Mouse (Mus musculus): ENCODE results near the gene Hps4. TPM values are rescaled to one million over a fixed set of nuclear protein-coding genes. Genes with fewer than 3 reads are reported as not detected.

The Hps4 gene
- 10 to 100 TPM; 26.9 to 38.3 TPM for total RNA-seq (2021)
- long read RNA-seq, experiment 1, partial matches to known transcripts: 4 of 11 reads
- long read RNA-seq, experiment 1, other reads (novel, unspliced or antisense): 2 of 11 reads
- long read RNA-seq, experiment 2, partial matches to known transcripts: 5 of 13 reads
- long read RNA-seq, experiment 2, other reads (novel, unspliced or antisense): 3 of 13 reads

DNA sequence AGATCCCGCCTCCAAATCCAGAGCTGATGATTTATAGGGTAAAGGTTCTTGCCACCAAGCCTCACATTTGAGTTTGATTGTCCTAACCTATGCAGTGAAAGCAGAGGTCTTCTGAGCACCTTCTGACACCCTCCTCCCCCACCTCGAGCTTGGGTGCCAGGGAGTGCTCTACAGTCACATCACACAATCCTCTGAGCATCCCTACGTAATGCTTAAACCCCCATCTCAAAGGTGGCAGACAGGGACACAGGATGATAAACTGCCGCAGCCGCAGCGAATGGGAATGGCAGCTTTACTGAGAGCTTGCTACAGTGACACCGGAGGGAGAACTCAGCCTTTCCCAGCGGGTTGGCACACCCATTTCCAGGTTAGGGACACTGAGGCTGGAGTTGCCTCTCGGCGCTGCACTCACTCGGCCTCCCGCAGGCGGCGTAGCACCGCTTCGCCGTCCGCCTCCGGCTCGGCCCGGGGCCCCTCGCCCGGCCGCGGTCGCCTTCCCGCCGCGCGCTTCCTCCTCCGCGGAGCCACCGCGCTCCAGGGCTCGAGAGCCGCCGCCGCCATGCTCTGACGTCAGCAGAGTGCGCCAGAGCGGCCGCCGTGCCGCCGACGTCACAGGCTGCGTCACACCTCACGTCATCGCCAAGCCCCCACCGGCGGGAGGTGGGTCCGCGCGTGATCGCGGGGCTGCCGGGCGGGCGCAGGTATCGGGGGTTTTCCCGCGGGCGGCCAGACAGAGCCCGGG is at the start of gene Hps4, which contains the start of gene Srrd:
TSS of gene Hps4 (plus strand) at position 621 of the 742 bp plus-strand sequence.
TSS of gene Srrd (minus strand) at position 578 of the 742 bp plus-strand sequence.
- no peak; the same call in none of the 2 replicates for TF ChIP-seq CTCF (IDR thresholded peaks at IDR 0.05)
- intact Hi-C loops (cut with DNase I): loop anchor here (1.0 kb wide), 1 partner anchor 16 kb away; the partner anchor contains the start of gene Tfip11
- Histone ChIP-seq H3K27ac (peak within 1 kb of the TSS; percentile 96), H3K4me3 (peak within 1 kb of the TSS; percentile 85)
- peak; percentile 89 to 96 for DNase-seq (ENCODE audit: extremely low spot score in 1 of 2, low spot score in 2 of 2)

DNA sequence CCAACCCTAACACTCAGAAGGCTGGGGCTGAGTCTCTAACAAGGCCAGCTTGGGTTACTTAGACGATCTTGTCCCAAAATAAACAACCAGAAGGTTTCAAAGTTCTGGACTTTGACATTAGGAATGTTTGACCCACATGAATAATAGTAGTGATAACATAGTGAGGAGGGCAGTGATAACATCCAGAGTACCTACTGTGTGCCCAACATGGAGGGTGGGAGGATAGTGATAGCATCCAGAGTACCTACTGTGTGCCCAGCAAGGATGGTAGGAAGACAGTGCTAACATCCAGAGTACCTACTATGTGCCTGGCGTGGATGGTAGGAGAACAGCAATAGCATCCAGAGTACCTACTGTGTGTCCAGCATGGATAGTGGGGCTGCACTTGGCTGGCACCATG is 49.1 kb upstream of the Hps4 start:
- DNase-seq (ENCODE audit: extremely low spot score in 1 of 2, low spot score in 2 of 2): no peak
- no peak for TF ChIP-seq CTCF (IDR thresholded peaks at IDR 0.05)
- no peak overlapping the region for H3K4me3 ChIP-seq
- intact Hi-C loops (cut with DNase I): no loop called here
- no peak overlapping the region for H3K27ac ChIP-seq

DNA sequence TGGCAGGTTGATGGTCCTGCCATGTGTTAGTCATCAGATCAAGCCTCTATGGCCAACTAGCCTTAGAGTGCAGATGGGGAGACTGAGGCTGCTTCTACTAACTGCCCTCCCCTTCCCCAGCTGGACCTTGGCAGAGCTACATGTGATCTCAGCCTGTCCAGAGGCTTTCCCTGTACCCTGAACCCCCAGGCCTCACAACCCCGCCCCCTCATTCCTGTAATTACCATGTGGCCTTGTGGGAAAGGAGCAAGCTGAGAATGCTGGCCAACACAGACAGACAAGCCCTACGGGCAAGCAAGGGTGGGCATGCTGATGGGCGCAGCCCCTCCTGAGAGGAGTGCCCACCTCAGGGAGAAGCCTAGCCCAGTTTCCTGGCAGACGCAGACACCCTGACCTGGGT is 48.2 kb upstream of the Hps4 start:
- no peak for DNase-seq (ENCODE audit: extremely low spot score in 1 of 2, low spot score in 2 of 2)
- TF ChIP-seq CTCF (IDR thresholded peaks at IDR 0.05): no peak
- no peak overlapping the region for H3K27ac ChIP-seq
- intact Hi-C loops (cut with DNase I): no loop called here
- H3K4me3 ChIP-seq: no peak overlapping the region

DNA sequence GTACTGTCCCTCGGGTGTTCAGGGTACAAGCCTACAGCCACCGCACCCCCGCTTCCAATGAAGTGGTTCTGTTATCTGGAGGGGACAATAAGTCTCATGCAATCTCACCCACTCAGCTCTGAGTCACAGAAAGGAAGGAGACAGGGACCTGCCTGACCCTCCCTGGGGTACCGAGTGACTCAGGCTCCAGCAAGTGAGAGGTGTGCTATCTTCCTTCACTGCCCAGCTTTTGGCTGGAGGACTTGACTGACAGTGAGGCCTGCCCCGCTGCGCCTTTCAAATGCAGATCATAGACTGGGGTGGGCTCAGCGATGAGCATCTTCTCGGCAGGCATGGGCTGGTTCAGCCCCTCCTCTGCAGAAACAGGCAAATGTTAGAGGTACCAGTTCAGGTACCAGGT is 47.7 kb upstream of the Hps4 start:
- DNase-seq (ENCODE audit: extremely low spot score in 1 of 2, low spot score in 2 of 2): no peak
- intact Hi-C loops (cut with DNase I): no loop called here
- TF ChIP-seq CTCF (IDR thresholded peaks at IDR 0.05): no peak
- no peak overlapping the region for H3K27ac ChIP-seq
- H3K4me3 ChIP-seq: no peak overlapping the region

DNA sequence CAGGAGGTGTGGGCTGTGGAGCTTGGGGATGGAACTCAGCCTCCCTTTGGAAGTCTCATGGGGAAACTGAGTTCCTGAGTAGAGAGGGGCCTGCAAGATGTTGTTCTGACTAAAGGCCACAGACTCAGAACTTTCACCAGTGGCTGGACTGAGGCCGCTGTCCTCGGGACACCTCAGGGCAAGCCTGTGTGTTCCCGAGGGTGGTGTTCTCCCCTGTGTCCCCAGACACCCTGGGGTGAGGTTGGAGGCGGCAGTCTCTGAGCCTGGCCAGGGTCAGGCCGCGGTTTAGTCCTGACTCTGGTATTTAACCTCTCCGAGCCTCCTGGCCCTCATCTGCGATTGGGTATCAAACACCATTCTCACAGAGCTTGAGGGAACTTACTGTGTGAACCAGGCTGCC is 47.3 kb upstream of the Hps4 start:
- Histone ChIP-seq H3K4me3 (no peak overlapping the region), H3K27ac (no peak overlapping the region)
- no peak for TF ChIP-seq CTCF (IDR thresholded peaks at IDR 0.05)
- no peak for DNase-seq (ENCODE audit: extremely low spot score in 1 of 2, low spot score in 2 of 2)
- intact Hi-C loops (cut with DNase I): no loop called here

GRCm38 (mm10) chr5:112296404-112297181 is 46.3 kb upstream of the Hps4 start:
- Histone ChIP-seq H3K4me3 (no peak overlapping the region), H3K27ac (peak overlapping the region; percentile 32; the same call in 1 of the 2 replicates)
- no peak for DNase-seq (ENCODE audit: extremely low spot score in 1 of 2, low spot score in 2 of 2)
- TF ChIP-seq CTCF (IDR thresholded peaks at IDR 0.05): no peak
- intact Hi-C loops (cut with DNase I): no loop called here

GRCm38 (mm10) chr5:112297257-112297656 is 45.6 kb upstream of the Hps4 start:
- H3K27ac ChIP-seq: peak overlapping the region; percentile 32
- intact Hi-C loops (cut with DNase I): no loop called here
- DNase-seq (ENCODE audit: extremely low spot score in 1 of 2, low spot score in 2 of 2): no peak
- TF ChIP-seq CTCF (IDR thresholded peaks at IDR 0.05): no peak
- no peak overlapping the region for H3K4me3 ChIP-seq

DNA sequence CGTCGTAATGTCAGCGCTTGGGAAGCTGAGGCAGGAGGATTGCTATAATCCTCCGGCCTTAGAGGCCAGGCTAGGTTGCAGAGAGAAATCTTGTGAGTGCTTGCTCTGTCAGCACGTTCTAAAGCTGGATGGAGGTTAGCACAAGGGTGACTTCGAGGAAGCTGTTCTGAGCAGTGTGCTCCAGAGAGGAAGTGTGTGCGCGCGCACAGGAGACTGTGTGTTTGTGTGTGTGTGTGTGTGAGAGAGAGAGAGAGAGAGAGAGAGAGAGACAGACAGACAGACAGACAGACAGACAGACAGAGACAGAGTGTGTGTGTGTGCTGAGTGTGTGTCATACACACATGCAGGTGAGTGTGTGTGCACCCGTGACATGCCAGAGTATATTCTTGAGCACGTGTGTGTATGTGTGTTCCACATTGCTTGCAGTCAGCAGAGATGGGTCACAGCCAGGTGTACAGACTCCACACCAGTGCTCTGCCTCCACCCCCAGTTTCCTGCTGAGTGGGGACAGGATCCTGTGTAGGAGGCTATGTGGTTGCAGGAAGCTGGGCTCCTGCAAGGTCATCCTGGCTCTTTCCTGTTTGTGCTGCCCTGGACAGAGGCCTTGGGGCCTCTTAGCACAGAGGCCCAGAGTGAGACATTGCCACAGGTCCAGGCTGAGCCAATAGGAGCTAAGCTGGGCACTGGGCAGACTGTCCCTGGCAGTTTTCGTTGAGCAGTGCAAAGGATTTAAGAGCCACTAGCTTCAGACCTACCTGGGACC is 44.5 kb upstream of the Hps4 start:
- no peak overlapping the region for H3K4me3 ChIP-seq
- no peak for DNase-seq (ENCODE audit: extremely low spot score in 1 of 2, low spot score in 2 of 2)
- intact Hi-C loops (cut with DNase I): no loop called here
- H3K27ac ChIP-seq: peak overlapping the region; percentile 3; the same call in 1 of the 2 replicates
- no peak for TF ChIP-seq CTCF (IDR thresholded peaks at IDR 0.05)

- H3K27ac ChIP-seq: no peak overlapping the region
- intact Hi-C loops (cut with DNase I): no loop called here
Measured at GRCm38 (mm10) chr5:112299399-112299798, 43.5 kb upstream of the Hps4 start.

GRCm38 (mm10) chr5:112300112-112300511 is 42.8 kb upstream of the Hps4 start:
- TF ChIP-seq CTCF (IDR thresholded peaks at IDR 0.05): no peak
- Histone ChIP-seq H3K4me3 (no peak overlapping the region), H3K27ac (no peak overlapping the region)
- DNase-seq (ENCODE audit: extremely low spot score in 1 of 2, low spot score in 2 of 2): no peak
- intact Hi-C loops (cut with DNase I): no loop called here

More at GRCm38 (mm10) chr5:112299399-112299798, 43.5 kb upstream of the Hps4 start:
- H3K4me3 ChIP-seq: no peak overlapping the region
- no peak for DNase-seq (ENCODE audit: extremely low spot score in 1 of 2, low spot score in 2 of 2)
- TF ChIP-seq CTCF (IDR thresholded peaks at IDR 0.05): no peak

DNA sequence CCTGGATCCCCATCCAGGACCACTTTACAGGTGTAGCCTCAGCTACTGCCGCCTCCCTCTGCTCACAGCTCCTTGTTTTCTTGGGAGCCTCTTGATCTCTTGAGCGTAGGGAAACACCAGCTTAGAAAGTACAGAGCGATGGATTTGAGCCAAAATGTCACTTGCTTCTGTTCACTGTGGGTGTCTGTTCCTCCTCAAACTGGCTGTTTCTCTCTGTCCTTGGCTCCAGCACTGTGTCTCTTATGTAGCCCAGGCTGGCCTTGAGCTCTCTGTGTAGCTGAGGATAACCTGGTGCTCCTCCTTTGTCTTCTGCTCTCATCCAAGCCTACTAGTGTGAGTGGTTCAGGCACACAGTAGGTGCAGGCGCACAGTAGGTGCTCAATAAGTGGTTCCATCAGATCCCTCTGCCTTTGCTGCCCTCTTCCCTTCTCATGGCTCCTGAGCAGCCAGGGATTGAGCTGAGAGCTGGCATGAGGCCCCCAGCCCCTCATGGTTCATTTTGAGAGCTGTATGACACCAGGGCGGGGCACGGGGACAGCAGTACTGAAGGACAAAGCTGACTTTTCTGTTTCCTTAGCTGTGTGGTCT is 42.1 kb upstream of the Hps4 start:
- intact Hi-C loops (cut with DNase I): no loop called here
- no peak for DNase-seq (ENCODE audit: extremely low spot score in 1 of 2, low spot score in 2 of 2)
- Histone ChIP-seq H3K27ac (no peak overlapping the region), H3K4me3 (no peak overlapping the region)
- TF ChIP-seq CTCF (IDR thresholded peaks at IDR 0.05): no peak

All from left cerebral cortex, adult 2 months (tissue).